Mouse (Mus musculus): ENCODE results near the gene Gm4763. TPM values are rescaled to one million over a fixed set of nuclear protein-coding genes. Genes with fewer than 3 reads are reported as not detected.
"Not testable (repeated sequence)": the region's sequence is repeated elsewhere in the genome, so short reads cannot be mapped to it uniquely, and the experiment has no call there.

Gm4763 gene
- polyA plus RNA-seq (2016; fragmentation: Nextera tagmentation; extraction: Ambion mirVana): not detected in 2 replicates

GRCm38 (mm10) chr7:24726808-24727207 is at the start of gene Gm4763:
TSS of gene Gm4763 (minus strand) at chr7:24726908.
- 91% methylated on average over 11 of the region's 11 CpGs for WGBS
- H3K4me1 ChIP-seq (replicated peaks); H3K27me3 ChIP-seq (ENCODE audit: insufficient read depth, poor library complexity, severe bottlenecking); H3K27ac ChIP-seq; H3K36me3 ChIP-seq; DNase-seq (ENCODE audit: low spot score); H3K4me3 ChIP-seq; H3K9me3 ChIP-seq: not testable (repeated sequence)

- WGBS: 77% methylated on average over 2 of the region's 2 CpGs
These were observed 49.4 kb upstream of the Gm4763 start for GRCm38 (mm10) chr7:24776145-24776544.

DNA sequence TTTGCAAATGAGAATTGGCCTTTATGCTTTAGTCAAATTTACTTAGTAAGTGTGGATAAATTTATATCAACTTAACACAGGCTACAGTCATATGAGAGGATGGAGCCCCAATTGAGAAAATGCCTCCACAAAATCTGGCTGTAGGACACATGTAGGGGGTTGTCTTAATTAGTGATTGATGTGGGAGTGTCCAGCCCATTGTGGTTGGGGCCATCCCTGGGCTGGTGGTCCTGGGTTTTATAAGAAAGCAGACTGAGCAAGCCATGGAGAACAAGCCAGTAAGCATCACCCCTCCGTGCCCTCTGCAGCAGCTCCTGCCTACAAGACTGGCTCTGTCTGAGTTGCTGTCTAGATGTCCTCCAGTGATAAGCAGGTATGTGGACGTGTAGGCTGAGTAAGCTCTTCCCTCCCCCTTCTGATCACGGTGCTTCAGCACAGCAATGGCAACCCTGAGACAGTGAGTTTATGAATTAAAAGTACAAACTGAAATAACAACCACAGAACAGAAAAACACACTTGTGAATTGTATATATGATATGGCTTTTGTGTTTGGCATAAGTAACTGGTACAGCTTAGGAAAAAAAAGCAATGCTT is 47.3 kb upstream of the Gm4763 start:
- H3K27me3 ChIP-seq (ENCODE audit: insufficient read depth, poor library complexity, severe bottlenecking): no peaks in the 10 kb centered on the region
- H3K4me1 ChIP-seq (replicated peaks): 0 out of 2 replicates have a peak, but pooled peaks cover 2% of the 10 kb centered on the region
- H3K27ac ChIP-seq: no peak overlapping the region
- WGBS: 59% methylated on average over 3 of the region's 3 CpGs
- 0 out of 2 replicates have a peak, but pooled peaks cover 3% of the 10 kb centered on the region for H3K9me3 ChIP-seq
- H3K4me3 ChIP-seq: no peak overlapping the region
- no peak for DNase-seq (ENCODE audit: low spot score)
- H3K36me3 ChIP-seq: no peaks in the 10 kb centered on the region

More at GRCm38 (mm10) chr7:24776145-24776544, 49.4 kb upstream of the Gm4763 start:
- Histone ChIP-seq H3K36me3 (no peaks in the 10 kb centered on the region), H3K9me3 (no peaks in the 10 kb centered on the region), H3K27me3 (ENCODE audit: insufficient read depth, poor library complexity, severe bottlenecking) (no peaks in the 10 kb centered on the region), H3K4me1 (replicated peaks) (0 out of 2 replicates have a peak, but pooled peaks cover 2% of the 10 kb centered on the region), H3K4me3 (no peak overlapping the region), H3K27ac (no peak overlapping the region)
- DNase-seq (ENCODE audit: low spot score): no peak

GRCm38 (mm10) chr7:24771361-24771760 is 44.7 kb upstream of the Gm4763 start:
- H3K27me3 ChIP-seq (ENCODE audit: insufficient read depth, poor library complexity, severe bottlenecking): no peaks in the 10 kb centered on the region
- 0 out of 2 replicates have a peak, but pooled peaks cover 3% of the 10 kb centered on the region for H3K9me3 ChIP-seq
- no peak overlapping the region for H3K27ac ChIP-seq
- DNase-seq (ENCODE audit: low spot score): no peak
- H3K4me3 ChIP-seq: no peak overlapping the region
- H3K36me3 ChIP-seq: no peaks in the 10 kb centered on the region
- H3K4me1 ChIP-seq (replicated peaks): peaks cover 8% of the 10 kb centered on the region; the same call in 1 of the 2 replicates

DNA sequence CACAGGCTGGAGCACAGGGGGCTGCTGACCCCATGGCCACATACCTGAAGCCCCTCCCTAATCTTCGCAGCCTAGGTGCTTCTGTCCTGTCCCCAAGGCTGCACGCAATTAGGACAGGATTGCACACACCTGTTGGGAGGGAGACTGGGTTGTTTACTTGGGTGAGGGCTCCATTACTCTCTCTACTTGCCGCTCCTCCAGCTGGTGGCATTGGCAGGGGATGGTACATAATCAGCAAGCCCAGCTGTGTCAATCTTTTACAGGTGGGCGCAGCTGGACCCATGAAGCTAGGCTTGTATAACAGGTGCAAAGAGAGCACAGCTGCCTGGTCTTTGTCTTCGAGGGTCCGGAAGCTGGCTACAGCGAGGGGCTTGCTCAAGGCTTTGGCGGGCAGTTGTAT is 35.9 kb upstream of the Gm4763 start:
- Histone ChIP-seq H3K4me1 (replicated peaks) (peaks cover 2% of the 10 kb centered on the region; the same call in 1 of the 2 replicates), H3K9me3 (no peaks in the 10 kb centered on the region), H3K27me3 (ENCODE audit: insufficient read depth, poor library complexity, severe bottlenecking) (no peaks in the 10 kb centered on the region), H3K4me3 (no peak overlapping the region), H3K36me3 (no peaks in the 10 kb centered on the region), H3K27ac (no peak overlapping the region)
- DNase-seq (ENCODE audit: low spot score): no peak
- WGBS: 89% methylated on average over 8 of the region's 8 CpGs

DNA sequence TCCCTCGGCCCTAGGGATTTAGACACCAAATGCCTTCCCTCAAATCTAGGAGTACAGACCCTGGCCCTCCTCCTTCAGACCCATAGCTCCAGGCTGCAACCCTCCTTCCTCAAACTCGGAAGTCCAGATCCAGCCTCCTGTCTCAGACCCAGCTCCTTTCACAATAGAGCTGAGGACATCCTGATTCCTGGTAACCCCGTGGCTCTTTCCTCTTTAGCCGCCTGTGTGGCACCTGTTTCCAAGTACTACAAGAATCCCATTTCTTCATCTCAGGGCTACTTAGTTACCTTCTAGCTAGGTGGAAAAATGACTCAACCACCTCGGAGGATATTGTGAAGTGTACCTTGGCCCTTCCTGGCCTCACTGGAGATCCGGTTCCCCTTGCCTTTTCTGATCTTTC is 34.5 kb upstream of the Gm4763 start:
- no peaks in the 10 kb centered on the region for H3K27me3 ChIP-seq (ENCODE audit: insufficient read depth, poor library complexity, severe bottlenecking)
- no peaks in the 10 kb centered on the region; the same call in 1 of the 2 replicates for H3K4me1 ChIP-seq (replicated peaks)
- no peak overlapping the region for H3K27ac ChIP-seq
- DNase-seq (ENCODE audit: low spot score): no peak
- H3K36me3 ChIP-seq: no peaks in the 10 kb centered on the region
- H3K4me3 ChIP-seq: no peak overlapping the region
- WGBS: 77% methylated on average over 6 of the region's 6 CpGs
- H3K9me3 ChIP-seq: no peaks in the 10 kb centered on the region

- H3K4me3 ChIP-seq: no peak within 1 kb of the TSS
- H3K27me3 ChIP-seq (ENCODE audit: insufficient read depth, poor library complexity, severe bottlenecking): no peaks in the 10 kb centered on the region
- no peaks in the 10 kb centered on the region for H3K36me3 ChIP-seq
- no peaks in the 10 kb centered on the region for H3K9me3 ChIP-seq
- H3K27ac ChIP-seq: no peak within 1 kb of the TSS
- 79% methylated on average over 6 of the region's 6 CpGs for WGBS
- no peaks in the 10 kb centered on the region; the same call in 1 of the 2 replicates for H3K4me1 ChIP-seq (replicated peaks)
- no peak for DNase-seq (ENCODE audit: low spot score)
These were observed 33.5 kb upstream of the Gm4763 start, which contains the start of gene Cd177 for GRCm38 (mm10) chr7:24760211-24760610. TSS of gene Cd177 (minus strand) at chr7:24760311.

DNA sequence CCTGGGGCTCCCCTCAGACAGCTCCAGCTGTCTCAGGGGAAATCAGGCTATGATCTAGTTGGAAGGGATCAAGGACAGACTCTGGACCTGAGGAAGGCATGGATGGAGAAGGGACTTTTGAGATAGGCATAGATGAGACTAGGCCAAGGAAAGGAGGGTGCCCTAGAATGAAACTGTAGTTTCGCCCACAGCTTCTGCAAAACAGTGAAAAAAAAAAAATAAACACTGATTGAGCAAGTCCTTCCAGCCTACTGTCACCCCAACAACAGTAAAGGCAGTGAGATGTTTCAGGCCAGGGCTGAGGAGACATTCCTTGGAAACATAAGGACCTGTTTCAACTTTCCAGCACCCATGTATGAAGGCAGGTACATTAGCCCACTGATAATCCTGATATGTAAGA is 31.8 kb upstream of the Gm4763 start:
- H3K9me3 ChIP-seq: no peaks in the 10 kb centered on the region
- no peaks in the 10 kb centered on the region for H3K27me3 ChIP-seq (ENCODE audit: insufficient read depth, poor library complexity, severe bottlenecking)
- 92% methylated on average over 1 of the region's 1 CpGs for WGBS
- H3K27ac ChIP-seq: no peak overlapping the region
- H3K4me3 ChIP-seq: no peak overlapping the region
- DNase-seq (ENCODE audit: low spot score): no peak
- H3K4me1 ChIP-seq (replicated peaks): no peaks in the 10 kb centered on the region; the same call in 1 of the 2 replicates
- no peaks in the 10 kb centered on the region for H3K36me3 ChIP-seq

DNA sequence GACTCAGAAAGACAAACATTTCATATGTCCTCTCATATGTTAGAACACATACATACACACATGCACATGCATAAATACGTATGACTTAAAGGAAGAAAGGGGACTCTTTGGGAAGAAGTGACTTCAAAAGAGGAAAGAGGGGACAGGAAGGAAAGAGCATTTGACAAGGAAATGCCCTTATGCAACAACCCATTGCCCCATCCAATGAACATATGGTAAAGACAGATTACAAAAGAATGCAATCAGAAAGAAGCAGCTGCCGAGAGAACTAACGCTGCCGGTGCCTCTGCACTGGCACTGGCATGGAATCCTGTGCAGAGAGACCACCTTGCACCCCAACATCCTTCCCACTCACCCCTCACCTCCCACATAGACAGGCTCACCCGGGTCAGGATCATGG is 26.8 kb upstream of the Gm4763 start:
- Histone ChIP-seq H3K4me3 (no peak overlapping the region), H3K27me3 (ENCODE audit: insufficient read depth, poor library complexity, severe bottlenecking) (no peaks in the 10 kb centered on the region), H3K36me3 (no peaks in the 10 kb centered on the region), H3K4me1 (replicated peaks) (peaks cover 9% of the 10 kb centered on the region), H3K9me3 (no peaks in the 10 kb centered on the region), H3K27ac (no peak overlapping the region)
- no peak for DNase-seq (ENCODE audit: low spot score)
- WGBS: 82% methylated on average over 5 of the region's 5 CpGs

DNA sequence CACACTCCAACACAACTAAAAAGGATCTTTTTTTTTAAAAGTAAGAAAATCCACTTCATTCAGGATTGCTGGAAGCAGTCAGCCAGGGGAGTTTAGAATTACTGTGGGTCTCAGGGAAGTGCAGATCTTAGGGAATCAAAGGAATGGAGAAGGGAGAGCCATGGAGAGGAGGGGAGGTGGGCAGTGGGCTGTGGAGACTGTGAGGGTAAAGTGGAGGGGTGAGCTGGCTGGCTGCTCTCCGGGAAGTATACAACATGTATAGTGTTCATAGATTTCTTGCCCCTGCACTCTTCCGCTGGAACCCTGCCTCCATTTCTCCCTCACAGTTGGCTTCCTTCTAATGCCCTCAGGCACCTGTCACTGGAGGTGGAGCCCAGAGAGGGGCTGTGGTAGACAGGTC is 24.9 kb upstream of the Gm4763 start:
- no peaks in the 10 kb centered on the region for H3K27me3 ChIP-seq (ENCODE audit: insufficient read depth, poor library complexity, severe bottlenecking)
- H3K27ac ChIP-seq: no peak overlapping the region
- DNase-seq (ENCODE audit: low spot score): no peak
- 85% methylated on average over 2 of the region's 2 CpGs for WGBS
- no peaks in the 10 kb centered on the region for H3K36me3 ChIP-seq
- peaks cover 9% of the 10 kb centered on the region for H3K4me1 ChIP-seq (replicated peaks)
- H3K4me3 ChIP-seq: no peak overlapping the region
- H3K9me3 ChIP-seq: no peaks in the 10 kb centered on the region

DNA sequence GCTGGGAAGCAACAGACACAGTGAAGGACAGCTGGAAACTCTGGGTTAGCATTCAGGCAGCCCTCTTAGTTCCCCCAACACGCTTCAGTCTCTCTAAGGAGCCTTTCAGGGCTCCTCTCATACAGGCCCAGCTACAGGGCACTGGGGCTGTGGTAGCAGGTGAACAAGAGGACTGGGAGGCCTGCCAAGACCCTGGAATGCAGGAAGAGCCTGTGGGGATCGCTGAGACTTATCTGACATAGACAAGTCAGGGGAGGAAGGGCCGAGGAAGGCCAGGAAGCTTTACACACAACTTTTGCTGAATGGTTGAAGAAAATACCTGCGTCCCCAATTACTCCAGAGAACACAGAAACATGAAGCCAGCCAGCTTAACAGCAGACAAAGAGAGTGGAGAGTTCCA is 24.0 kb upstream of the Gm4763 start:
- H3K4me3 ChIP-seq: no peak overlapping the region
- DNase-seq (ENCODE audit: low spot score): no peak
- 61% methylated on average over 4 of the region's 4 CpGs for WGBS
- peaks cover 9% of the 10 kb centered on the region for H3K4me1 ChIP-seq (replicated peaks)
- no peaks in the 10 kb centered on the region for H3K27me3 ChIP-seq (ENCODE audit: insufficient read depth, poor library complexity, severe bottlenecking)
- no peaks in the 10 kb centered on the region for H3K9me3 ChIP-seq
- no peaks in the 10 kb centered on the region for H3K36me3 ChIP-seq
- H3K27ac ChIP-seq: no peak overlapping the region; the same call in 1 of the 2 replicates

- no peak overlapping the region for H3K27ac ChIP-seq
- H3K4me1 ChIP-seq (replicated peaks): peaks cover 8% of the 10 kb centered on the region
- peak; percentile 59 for DNase-seq (ENCODE audit: low spot score)
- H3K36me3 ChIP-seq: no peaks in the 10 kb centered on the region
- peak overlapping the region; percentile 29 for H3K4me3 ChIP-seq
- no peaks in the 10 kb centered on the region for H3K27me3 ChIP-seq (ENCODE audit: insufficient read depth, poor library complexity, severe bottlenecking)
- 17% methylated on average over 17 of the region's 17 CpGs for WGBS
- H3K9me3 ChIP-seq: peaks cover 3% of the 10 kb centered on the region; the same call in 1 of the 2 replicates
These were observed 9.4 kb upstream of the Gm4763 start for GRCm38 (mm10) chr7:24735970-24736670.

DNA sequence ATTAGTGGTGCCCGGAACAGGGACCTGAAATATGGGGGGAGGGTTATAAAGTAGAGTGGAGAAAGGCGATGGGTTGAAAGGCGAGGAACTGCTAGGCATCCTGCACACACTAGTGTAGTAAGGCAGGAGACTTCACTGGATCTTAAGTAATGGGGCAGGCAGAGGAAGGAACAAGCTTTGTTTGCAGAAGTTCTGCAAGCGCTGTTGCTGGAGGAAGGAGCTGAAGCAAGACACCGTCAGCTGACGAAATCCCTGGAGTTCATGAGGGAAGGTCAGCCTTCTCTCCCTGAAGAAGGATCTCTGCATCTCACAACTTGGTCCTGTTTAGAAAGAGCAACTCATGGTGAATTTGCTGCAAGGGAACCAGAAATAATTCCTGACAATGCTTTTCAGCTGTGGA is 11.7 kb downstream of the Gm4763 start:
- Histone ChIP-seq H3K36me3 (no peaks in the 10 kb centered on the region), H3K4me3 (no peak overlapping the region), H3K9me3 (no peaks in the 10 kb centered on the region), H3K27me3 (ENCODE audit: insufficient read depth, poor library complexity, severe bottlenecking) (no peaks in the 10 kb centered on the region), H3K4me1 (replicated peaks) (no peaks in the 10 kb centered on the region), H3K27ac (no peak overlapping the region)
- 81% methylated on average over 6 of the region's 6 CpGs for WGBS
- DNase-seq (ENCODE audit: low spot score): no peak

Measured in hindbrain, embryonic 10.5 days (tissue).